Mouse (Mus musculus) lung, postnatal 0 days (tissue): Measurements from ENCODE around the gene Natd1. TPM values are rescaled to one million over a fixed set of nuclear protein-coding genes. Genes with fewer than 3 reads are reported as not detected.

ENCODE experiments used
- ATAC-seq: fragments of 200-750 bp; cut with Nextera tagmentation; 2 replicates; pipeline ENCODE4 v1.8.0; 2017; ENCODE audit warnings: moderate library complexity
- DNase-seq: peaks from one replicate; pipeline ENCODE4 v3.0.0-alpha.2; 2016; ENCODE audit warnings: low spot score
- H3K27ac ChIP-seq: fragments of 300-500 bp; sonication (generic); 2 replicates; pipeline ENCODE4 v1.5.1; 2014; ENCODE audit warnings: antibody characterized with exemption, mild to moderate bottlenecking, low read length, mixed read lengths
- H3K27me3 ChIP-seq: fragments of 300-500 bp; sonication (generic); replicated peaks from 2 replicates; pipeline ENCODE4 v1.6.1; 2014; ENCODE audit warnings: low read length, mixed read lengths; ENCODE audit not compliant: insufficient read depth
- H3K36me3 ChIP-seq: fragments of 300-500 bp; sonication (generic); 2 replicates; pipeline ENCODE4 v1.6.1; 2014; ENCODE audit warnings: low read length, mixed read lengths; ENCODE audit not compliant: insufficient read depth
- H3K4me1 ChIP-seq: fragments of 300-500 bp; sonication (generic); 2 replicates; pipeline ENCODE4 v1.6.1; 2014; ENCODE audit warnings: antibody characterized with exemption, low read depth, low read length, mixed read lengths; ENCODE audit not compliant: insufficient read depth
- H3K4me2 ChIP-seq: fragments of 300-500 bp; sonication (generic); replicated peaks from 2 replicates; pipeline ENCODE4 v1.6.1; 2014; ENCODE audit warnings: low read depth, mild to moderate bottlenecking, low read length, moderate library complexity, mixed read lengths
- H3K4me3 ChIP-seq: fragments of 300-500 bp; sonication (generic); 2 replicates; pipeline ENCODE4 v1.5.1; 2014; ENCODE audit warnings: low read depth, low read length
- H3K9ac ChIP-seq: fragments of 300-500 bp; sonication (generic); replicated peaks from 2 replicates; pipeline ENCODE4 v1.6.1; 2014; ENCODE audit warnings: low read depth, mild to moderate bottlenecking
- H3K9me3 ChIP-seq: fragments of 300-500 bp; sonication (generic); 2 replicates; pipeline ENCODE4 v1.6.1; 2016; ENCODE audit warnings: low read length, mixed read lengths
- CTCF ChIP-seq: IDR thresholded peaks from 2 replicates; pipeline ENCODE4 v1.5.1; 2016; ENCODE audit warnings: antibody characterized with exemption, mild to moderate bottlenecking
- EP300 ChIP-seq: IDR thresholded peaks from 2 replicates; pipeline ENCODE4 v1.6.1; 2016; ENCODE audit warnings: antibody characterized with exemption, mild to moderate bottlenecking, control low read depth
- WGBS: fragments of 180-500 bp; shearing (Covaris S2); extraction: QIAGEN DNeasy Blood & Tissue Kit; methylation state at CpG from one replicate; pipeline ENCODE4 v1.1.7; 2014; 5-methylcytosine and 5-hydroxymethylcytosine counted together
- polyA plus RNA-seq: library from polyadenylated mRNA; unstranded; fragments of >200 nt; fragmentation: Nextera tagmentation; extraction: Ambion mirVana; gene quantifications from 2 replicates; pipeline ENCODE4 v1.2.1, GENCODE M21; 2015

Natd1 gene
- polyA plus RNA-seq, 1 experiment from 2014 or later: 17.0 TPM

- ATAC-seq (no peak), DNase-seq (no peak)
- H3K9ac ChIP-seq: no peak overlapping the region
- peak overlapping the region; percentile 55 for H3K27ac ChIP-seq
- no peaks in the 10 kb centered on the region for H3K36me3 ChIP-seq
- no peaks in the 10 kb centered on the region for H3K27me3 ChIP-seq
- H3K4me1 ChIP-seq: peaks cover 42% of the 10 kb centered on the region
- TF ChIP-seq CTCF (no peak), EP300 (no peak)
- WGBS: 46% methylated on average over 2 of the region's 2 CpGs
- H3K4me2 ChIP-seq: peak overlapping the region; percentile 36; the same call in 1 of the 2 replicates
- H3K9me3 ChIP-seq: no peaks in the 10 kb centered on the region
- no peak overlapping the region for H3K4me3 ChIP-seq
Observed at GRCm38 (mm10) chr11:60934795-60935194, 20.2 kb upstream of the Natd1 start.

- 57% methylated on average over 10 of the region's 10 CpGs for WGBS
- peak; percentile 30 for ATAC-seq
- peak overlapping the region; percentile 8; the same call in 1 of the 2 replicates for H3K9ac ChIP-seq
Observed at GRCm38 (mm10) chr11:60933178-60933930, 18.8 kb upstream of the Natd1 start.

DNA sequence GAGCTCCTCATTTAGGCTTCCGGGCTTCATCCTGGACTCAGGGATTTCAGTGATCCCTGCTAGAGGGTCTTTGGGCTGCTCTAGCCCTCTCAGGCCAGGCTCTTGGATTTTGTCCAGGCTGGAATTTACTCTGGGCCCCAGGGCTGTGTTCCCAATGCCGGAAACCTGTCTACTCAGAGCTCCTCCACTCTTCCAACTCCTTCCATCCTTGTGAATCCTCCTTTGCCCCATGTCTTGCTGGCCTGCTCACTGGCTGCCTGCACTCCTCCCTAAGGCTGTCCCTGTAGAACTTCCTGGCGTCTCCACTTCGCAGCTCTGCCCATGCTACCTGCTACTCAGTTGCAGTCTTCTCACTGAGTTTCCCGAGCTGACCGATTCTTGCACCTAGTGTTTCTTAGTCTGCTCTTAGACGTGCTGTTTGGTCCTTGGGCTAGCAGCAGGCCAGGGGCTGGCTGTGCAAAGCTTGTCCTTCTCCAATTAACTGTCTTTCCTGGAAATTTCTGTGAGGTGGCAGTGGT is 18.0 kb upstream of the Natd1 start:
- Histone ChIP-seq H3K4me2 (peak overlapping the region; percentile 78), H3K36me3 (no peaks in the 10 kb centered on the region), H3K27ac (peak overlapping the region; percentile 96), H3K9me3 (no peaks in the 10 kb centered on the region), H3K9ac (peak overlapping the region; percentile 77), H3K27me3 (no peaks in the 10 kb centered on the region), H3K4me1 (peaks cover 42% of the 10 kb centered on the region), H3K4me3 (peak overlapping the region; percentile 81)
- ATAC-seq (no peak), DNase-seq (no peak)
- WGBS: under 1% methylated on average over 7 of the region's 7 CpGs
- TF ChIP-seq EP300: no peak

More at GRCm38 (mm10) chr11:60933178-60933930, 18.8 kb upstream of the Natd1 start:
- TF ChIP-seq CTCF: no peak
- peak; percentile 79 for TF ChIP-seq EP300
- Histone ChIP-seq H3K27me3 (no peaks in the 10 kb centered on the region), H3K9me3 (no peaks in the 10 kb centered on the region), H3K4me3 (peak overlapping the region; percentile 81), H3K4me2 (peak overlapping the region; percentile 78), H3K36me3 (no peaks in the 10 kb centered on the region), H3K4me1 (peaks cover 42% of the 10 kb centered on the region), H3K27ac (peak overlapping the region; percentile 96)
- peak; percentile 96 for DNase-seq

DNA sequence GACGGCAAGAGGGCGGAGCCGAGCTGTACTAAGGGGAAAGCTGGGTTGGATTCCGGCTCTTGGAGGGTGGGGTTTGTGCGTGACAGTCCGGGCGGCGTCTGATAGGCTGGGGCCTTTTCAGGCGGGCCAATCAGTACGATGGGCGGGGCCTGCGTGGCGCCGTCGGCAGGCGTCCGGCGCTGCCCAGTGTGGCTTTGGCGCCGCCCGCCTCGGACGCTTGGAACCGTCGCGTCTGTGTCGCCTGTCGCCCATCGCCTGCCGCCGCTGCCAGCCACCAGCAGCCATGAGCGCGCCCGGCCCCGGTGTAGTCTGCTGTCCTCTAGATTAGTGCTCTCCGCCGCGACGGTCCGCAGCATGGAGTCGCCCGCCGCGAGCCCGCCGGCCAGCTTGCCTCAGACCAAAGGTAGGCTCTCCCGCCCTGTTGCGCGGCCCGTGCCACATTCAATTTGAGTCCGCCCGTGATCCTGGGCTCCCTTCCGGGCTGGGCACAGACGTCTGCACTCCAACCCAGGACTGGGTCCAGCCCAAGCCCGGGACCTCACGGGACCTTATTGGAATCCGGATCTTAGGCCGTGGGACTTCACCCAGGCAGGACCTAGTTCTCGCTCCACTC is 17.4 kb upstream of the Natd1 start, which contains the start of gene Map2k3:
TSS of gene Map2k3 (plus strand) at position 165 of the 613 bp plus-strand sequence.
- Histone ChIP-seq H3K4me2 (peak within 1 kb of the TSS; percentile 78), H3K4me1 (peaks cover 44% of the 10 kb centered on the region), H3K9ac (peak within 1 kb of the TSS; percentile 77), H3K4me3 (peak within 1 kb of the TSS; percentile 81), H3K36me3 (no peaks in the 10 kb centered on the region), H3K27ac (peak within 1 kb of the TSS; percentile 96), H3K27me3 (no peaks in the 10 kb centered on the region), H3K9me3 (no peaks in the 10 kb centered on the region)
- DNase-seq (peak; percentile 100), ATAC-seq (peak; percentile 91)
- 4% methylated on average over 48 of the region's 59 CpGs for WGBS
- TF ChIP-seq CTCF: peak; percentile 33; the same call in 1 of the 2 replicates
- no peak for TF ChIP-seq EP300

DNA sequence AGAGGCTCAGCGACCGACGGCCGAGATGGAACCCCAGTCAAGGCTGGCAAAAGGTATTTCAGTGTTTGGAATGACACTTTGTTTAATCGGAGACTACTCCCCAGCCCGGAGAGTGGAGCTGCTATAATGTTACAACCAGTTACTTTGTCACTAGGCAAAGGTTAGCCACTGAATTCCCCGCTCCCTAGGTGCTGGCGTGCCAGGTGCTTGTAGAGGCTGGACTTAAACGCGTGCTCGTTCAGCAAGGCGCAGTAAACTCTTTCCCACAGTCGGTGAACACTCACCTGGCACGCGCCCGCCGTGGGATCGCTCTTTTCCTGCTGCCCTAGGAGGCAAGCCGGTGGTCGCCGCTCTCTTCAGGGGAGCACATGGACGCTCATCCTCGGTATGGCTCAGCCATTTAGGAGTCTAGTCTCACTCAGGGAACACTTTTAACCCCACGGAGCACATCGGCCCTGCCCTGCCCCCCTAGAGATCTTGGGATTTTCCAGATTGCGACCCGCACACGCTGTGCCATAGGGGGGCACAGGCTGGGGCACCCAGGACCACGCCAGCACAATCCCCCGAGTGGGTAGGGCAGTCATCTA is 16.8 kb upstream of the Natd1 start:
- TF ChIP-seq EP300 (no peak), CTCF (no peak)
- 0 out of 2 replicates have a peak overlapping the region, but pooled peaks have one; percentile 5 for H3K9ac ChIP-seq
- no peaks in the 10 kb centered on the region for H3K9me3 ChIP-seq
- ATAC-seq (peak; percentile 1), DNase-seq (no peak)
- peak overlapping the region; percentile 74 for H3K27ac ChIP-seq
- no peaks in the 10 kb centered on the region for H3K27me3 ChIP-seq
- 2% methylated on average over 30 of the region's 30 CpGs for WGBS
- H3K4me3 ChIP-seq: peak overlapping the region; percentile 81
- H3K4me1 ChIP-seq: peaks cover 44% of the 10 kb centered on the region
- no peaks in the 10 kb centered on the region for H3K36me3 ChIP-seq
- H3K4me2 ChIP-seq: peak overlapping the region; percentile 78
